8 mouse cellular contexts compared by ENCODE assay signal in the genomic region with DNA sequence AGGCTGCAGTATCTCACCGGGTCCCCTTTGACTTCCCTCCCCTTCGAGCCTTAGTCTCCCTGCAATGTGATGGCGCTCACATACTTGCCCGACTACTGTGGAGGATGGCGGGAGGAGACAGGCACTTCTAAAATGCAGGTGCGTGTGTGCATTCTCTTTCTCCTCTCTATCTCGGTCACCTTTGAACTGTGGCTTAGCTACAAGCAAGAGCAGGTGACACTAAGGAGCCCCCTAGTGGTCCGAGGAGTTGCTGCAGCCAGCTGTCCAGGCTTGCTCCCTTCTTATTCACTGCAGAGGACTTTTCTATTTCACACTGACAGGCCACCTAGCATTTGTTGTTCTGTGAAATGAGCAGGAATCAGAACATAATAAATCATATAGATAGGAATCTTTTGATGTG. TPM values are rescaled to one million over a fixed set of nuclear protein-coding genes. Genes with fewer than 3 reads are reported as not detected.
DNase-seq lines count a peak whose midpoint lies in the region; ATAC-seq and TF ChIP-seq lines count a peak whose summit lies in the region.

No protein-coding gene starts in this region.

- H3K4me2 ChIP-seq in limb, embryonic 15.5 days: peak overlapping the region; percentile 19
- H3K4me2 ChIP-seq in midbrain, embryonic 16.5 days (ENCODE audit: low read length): peak overlapping the region; percentile 44

- no peak overlapping the region for H3K9ac ChIP-seq in limb, embryonic 15.5 days
- H3K9ac ChIP-seq in midbrain, embryonic 16.5 days (ENCODE audit: low read depth, low read length): no peak overlapping the region

- no peaks in the 10 kb centered on the region for H3K9me3 ChIP-seq in limb, embryonic 15.5 days
- no peaks in the 10 kb centered on the region for H3K9me3 ChIP-seq in midbrain, embryonic 16.5 days (replicated peaks; ENCODE audit: control insufficient read depth, low read length, poor library complexity, severe bottlenecking)

- DNase-seq in A20 (ENCODE audit: low read depth, low spot score) (peak; percentile 76), adipocyte (ENCODE audit: low spot score) (peak; percentile 69)
- DNase-seq in embryo, embryonic 10.5 days (ENCODE audit: low spot score): peak; percentile 90
- DNase-seq in kidney, adult 18-20 months: peak; percentile 81

- peaks cover 20% of the 10 kb centered on the region for H3K4me1 ChIP-seq in limb, embryonic 15.5 days
- H3K4me1 ChIP-seq in midbrain, embryonic 16.5 days (ENCODE audit: control insufficient read depth, insufficient read depth, low read length): 0 out of 2 replicates have a peak, but pooled peaks cover 4% of the 10 kb centered on the region
- peaks cover 10% of the 10 kb centered on the region for H3K4me1 ChIP-seq in testis, adult 2 months (ENCODE audit: control insufficient read depth, insufficient read depth, low read length)

- no peak for TF ChIP-seq POLR2A in testis, adult 2 months (IDR thresholded peaks at IDR 0.05; ENCODE audit: control insufficient read depth, low read depth, low read length)

- H3K27ac ChIP-seq in limb, embryonic 15.5 days: no peak overlapping the region
- H3K27ac ChIP-seq in midbrain, embryonic 16.5 days (ENCODE audit: low read length): no peak overlapping the region
- no peak overlapping the region for H3K27ac ChIP-seq in testis, adult 2 months (ENCODE audit: control insufficient read depth, insufficient read depth, low read depth, low read length)

- 0 out of 2 replicates have a peak, but pooled peaks cover 3% of the 10 kb centered on the region for H3K27me3 ChIP-seq in limb, embryonic 15.5 days
- no peaks in the 10 kb centered on the region for H3K27me3 ChIP-seq in midbrain, embryonic 16.5 days (ENCODE audit: control insufficient read depth, insufficient read depth, low read depth, low read length)
- H3K27me3 ChIP-seq in testis, adult 2 months (ENCODE audit: control insufficient read depth, insufficient read depth, low read length): no peaks in the 10 kb centered on the region

- 1% methylated on average over 8 of the region's 8 CpGs for WGBS in limb, embryonic 15.5 days
- 5% methylated on average over 8 of the region's 8 CpGs for WGBS in midbrain, embryonic 16.5 days

- TF ChIP-seq CTCF in testis, adult 2 months (IDR thresholded peaks at IDR 0.05; ENCODE audit: control insufficient read depth, insufficient read depth, insufficient replicate concordance, low read depth, low read length): peak; percentile 80

- peak; percentile 71 for ATAC-seq in granulocyte monocyte progenitor cell, adult 5-6 weeks (replicated peaks; ENCODE audit: poor library complexity, severe bottlenecking)
- no peak for ATAC-seq in limb, embryonic 15.5 days (ENCODE audit: insufficient number of reproducible peaks, low FRiP score, low TSS enrichment, low read depth)
- peak; percentile 40; the same call in 1 of the 2 replicates for ATAC-seq in midbrain, embryonic 16.5 days

- H3K36me3 ChIP-seq in limb, embryonic 15.5 days: no peaks in the 10 kb centered on the region
- H3K36me3 ChIP-seq in midbrain, embryonic 16.5 days (ENCODE audit: control insufficient read depth, insufficient read depth, low read length): no peaks in the 10 kb centered on the region
- H3K36me3 ChIP-seq in testis, adult 2 months (ENCODE audit: control insufficient read depth, insufficient read depth, low read length): no peaks in the 10 kb centered on the region

- H3K4me3 ChIP-seq in limb, embryonic 15.5 days: no peak overlapping the region
- H3K4me3 ChIP-seq in midbrain, embryonic 16.5 days (ENCODE audit: low read depth, low read length): no peak overlapping the region
- H3K4me3 ChIP-seq in testis, adult 2 months (ENCODE audit: control insufficient read depth, low read depth, low read length): peak overlapping the region; percentile 20; the same call in 1 of the 2 replicates

RNA-seq across cellular contexts. Expression of a gene that starts 13.1 kb away (rescaled TPM):
- not detected in 2 replicates for total RNA-seq in granulocyte monocyte progenitor cell, adult 5-6 weeks (2014; fragmentation: Nextera tagmentation)
- total RNA-seq in granulocyte monocyte progenitor cell, adult 5-6 weeks (2017): not detected in 2 replicates
- polyA plus RNA-seq in limb, embryonic 15.5 days (2015; fragmentation: Nextera tagmentation; extraction: Ambion mirVana): 0.97 and 1.4 TPM in 2 replicates
- polyA plus RNA-seq in midbrain, embryonic 16.5 days (2015; fragmentation: Nextera tagmentation; extraction: Ambion mirVana): 2.7 and 2.9 TPM in 2 replicates
- polyA plus RNA-seq in testis, adult 2 months (2012; rRNA removed): 0.82 and 1.0 TPM in 2 replicates

RNA-seq across cellular contexts. Expression of a gene that starts 17.7 kb away (rescaled TPM):
- 0.95 and 1.7 TPM in 2 replicates for total RNA-seq in granulocyte monocyte progenitor cell, adult 5-6 weeks (2014; fragmentation: Nextera tagmentation)
- 0.90 and 2.4 TPM in 2 replicates for total RNA-seq in granulocyte monocyte progenitor cell, adult 5-6 weeks (2017)
- 4.2 and 4.7 TPM in 2 replicates for polyA plus RNA-seq in limb, embryonic 15.5 days (2015; fragmentation: Nextera tagmentation; extraction: Ambion mirVana)
- 13.2 and 13.5 TPM in 2 replicates for polyA plus RNA-seq in midbrain, embryonic 16.5 days (2015; fragmentation: Nextera tagmentation; extraction: Ambion mirVana)
- 22.6 and 27.9 TPM in 2 replicates for polyA plus RNA-seq in testis, adult 2 months (2012; rRNA removed)

RNA-seq across cellular contexts. Expression of a gene that starts 41.2 kb away (rescaled TPM):
- total RNA-seq in granulocyte monocyte progenitor cell, adult 5-6 weeks (2014; fragmentation: Nextera tagmentation): not detected in 2 replicates
- not detected in 2 replicates for total RNA-seq in granulocyte monocyte progenitor cell, adult 5-6 weeks (2017)
- polyA plus RNA-seq in limb, embryonic 15.5 days (2015; fragmentation: Nextera tagmentation; extraction: Ambion mirVana): 6.3 and 7.6 TPM in 2 replicates
- polyA plus RNA-seq in midbrain, embryonic 16.5 days (2015; fragmentation: Nextera tagmentation; extraction: Ambion mirVana): 28.1 and 36.2 TPM in 2 replicates
- 17.9 and 19.7 TPM in 2 replicates for polyA plus RNA-seq in testis, adult 2 months (2012; rRNA removed)
